Mouse (Mus musculus): ENCODE measurements around the gene Crispld2. TPM values are rescaled to one million over a fixed set of nuclear protein-coding genes. Genes with fewer than 3 reads are reported as not detected.

Gene Crispld2
- total and polyA plus RNA-seq, 2 experiments from 2014 or later = 2.6 to 5.6 TPM

- H3K4me3 ChIP-seq (ENCODE audit: low read length) = no peak overlapping the region
- H3K9me3 ChIP-seq (ENCODE audit: low read length) = no peaks in the 10 kb centered on the region
- H3K9ac ChIP-seq (replicated peaks; ENCODE audit: low read length) = no peak overlapping the region
- no peak for TF ChIP-seq CTCF (IDR thresholded peaks at IDR 0.05; ENCODE audit: low read depth)
- no peaks in the 10 kb centered on the region; the same call in 1 of the 2 replicates for H3K4me1 ChIP-seq (ENCODE audit: insufficient read depth, low read length)
- DNase-seq (ENCODE audit: low spot score) = peak; percentile 53
- H3K4me2 ChIP-seq (ENCODE audit: low read depth, low read length) = no peak overlapping the region
- no peaks in the 10 kb centered on the region for H3K36me3 ChIP-seq (ENCODE audit: insufficient read depth, low read length)
- 29% methylated on average over 9 of the region's 9 CpGs for WGBS
- no peak overlapping the region for H3K27ac ChIP-seq
- no peaks in the 10 kb centered on the region for H3K27me3 ChIP-seq (ENCODE audit: insufficient read depth, low read length)
- no peak for ATAC-seq
These were observed 14.5 kb downstream of the Crispld2 start for GRCm38 (mm10) chr8:120006645-120007160.

GRCm38 (mm10) chr8:120007178-120007577 is 14.9 kb downstream of the Crispld2 start:
- H3K36me3 ChIP-seq (ENCODE audit: insufficient read depth, low read length) = no peaks in the 10 kb centered on the region
- no peak overlapping the region for H3K4me3 ChIP-seq (ENCODE audit: low read length)
- no peaks in the 10 kb centered on the region for H3K27me3 ChIP-seq (ENCODE audit: insufficient read depth, low read length)
- no peak overlapping the region for H3K9ac ChIP-seq (replicated peaks; ENCODE audit: low read length)
- no peak for ATAC-seq
- WGBS = 82% methylated on average over 9 of the region's 9 CpGs
- no peak overlapping the region for H3K27ac ChIP-seq
- no peak for DNase-seq (ENCODE audit: low spot score)
- no peak overlapping the region for H3K4me2 ChIP-seq (ENCODE audit: low read depth, low read length)
- H3K9me3 ChIP-seq (ENCODE audit: low read length) = no peaks in the 10 kb centered on the region
- H3K4me1 ChIP-seq (ENCODE audit: insufficient read depth, low read length) = no peaks in the 10 kb centered on the region; the same call in 1 of the 2 replicates
- no peak for TF ChIP-seq CTCF (IDR thresholded peaks at IDR 0.05; ENCODE audit: low read depth)

DNA sequence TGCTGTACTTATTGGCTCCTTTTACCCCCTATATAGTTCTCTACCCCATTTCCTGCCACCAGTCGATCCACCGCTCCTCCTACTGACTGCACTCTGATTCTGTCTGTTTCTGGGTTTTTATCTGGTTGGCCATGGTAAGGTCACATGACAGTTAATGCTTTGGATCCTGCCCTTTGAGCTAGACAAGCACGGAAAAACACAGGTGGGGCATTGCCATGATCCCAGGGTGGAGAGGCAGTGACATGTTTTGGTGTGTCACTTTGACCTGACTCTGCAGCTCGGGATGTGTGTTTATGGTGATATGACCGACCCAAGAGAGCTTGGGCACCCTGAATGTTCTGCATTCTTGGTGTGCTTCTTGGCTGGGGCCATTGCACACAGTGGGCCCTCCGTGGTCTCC is 17.0 kb downstream of the Crispld2 start:
- H3K9ac ChIP-seq (replicated peaks; ENCODE audit: low read length) = no peak overlapping the region
- DNase-seq (ENCODE audit: low spot score) (no peak), ATAC-seq (no peak)
- WGBS = 72% methylated on average over 6 of the region's 6 CpGs
- no peak for TF ChIP-seq CTCF (IDR thresholded peaks at IDR 0.05; ENCODE audit: low read depth)
- H3K4me3 ChIP-seq (ENCODE audit: low read length) = no peak overlapping the region
- no peak overlapping the region for H3K4me2 ChIP-seq (ENCODE audit: low read depth, low read length)
- H3K9me3 ChIP-seq (ENCODE audit: low read length) = no peaks in the 10 kb centered on the region
- no peaks in the 10 kb centered on the region for H3K36me3 ChIP-seq (ENCODE audit: insufficient read depth, low read length)
- no peaks in the 10 kb centered on the region for H3K27me3 ChIP-seq (ENCODE audit: insufficient read depth, low read length)
- H3K4me1 ChIP-seq (ENCODE audit: insufficient read depth, low read length) = peaks cover 3% of the 10 kb centered on the region; the same call in 1 of the 2 replicates
- no peak overlapping the region for H3K27ac ChIP-seq

DNA sequence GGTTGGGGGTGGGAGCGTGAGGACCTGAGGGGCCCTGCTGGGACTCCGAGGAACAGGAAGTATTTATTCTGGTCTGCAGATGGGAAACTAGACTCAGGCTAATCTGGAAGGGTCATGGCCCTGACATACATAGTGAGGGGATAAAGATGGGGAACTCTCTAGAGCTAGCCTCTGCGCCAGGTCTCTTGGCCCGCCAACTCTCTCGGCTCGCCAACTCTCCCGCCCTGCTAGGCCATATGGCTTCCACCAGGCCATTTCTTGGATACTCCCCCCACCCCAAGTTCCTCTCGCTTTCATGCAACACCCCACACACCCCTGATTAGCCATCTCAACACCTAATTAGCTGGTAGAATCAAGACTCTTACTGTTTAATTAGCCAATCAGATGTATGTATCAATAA is 20.3 kb downstream of the Crispld2 start:
- Histone ChIP-seq H3K9ac (replicated peaks; ENCODE audit: low read length) (no peak overlapping the region), H3K36me3 (ENCODE audit: insufficient read depth, low read length) (no peaks in the 10 kb centered on the region), H3K27me3 (ENCODE audit: insufficient read depth, low read length) (no peaks in the 10 kb centered on the region), H3K4me3 (ENCODE audit: low read length) (no peak overlapping the region), H3K4me1 (ENCODE audit: insufficient read depth, low read length) (0 out of 2 replicates have a peak, but pooled peaks cover 3% of the 10 kb centered on the region), H3K27ac (no peak overlapping the region), H3K4me2 (ENCODE audit: low read depth, low read length) (no peak overlapping the region), H3K9me3 (ENCODE audit: low read length) (no peaks in the 10 kb centered on the region)
- no peak for TF ChIP-seq CTCF (IDR thresholded peaks at IDR 0.05; ENCODE audit: low read depth)
- ATAC-seq (no peak), DNase-seq (ENCODE audit: low spot score) (no peak)
- WGBS = 75% methylated on average over 8 of the region's 8 CpGs

GRCm38 (mm10) chr8:120012927-120013326 is 20.7 kb downstream of the Crispld2 start:
- H3K4me1 ChIP-seq (ENCODE audit: insufficient read depth, low read length) = 0 out of 2 replicates have a peak, but pooled peaks cover 3% of the 10 kb centered on the region
- H3K9me3 ChIP-seq (ENCODE audit: low read length) = no peaks in the 10 kb centered on the region
- no peak overlapping the region for H3K9ac ChIP-seq (replicated peaks; ENCODE audit: low read length)
- TF ChIP-seq CTCF (IDR thresholded peaks at IDR 0.05; ENCODE audit: low read depth) = no peak
- WGBS = 28% methylated on average over 9 of the region's 9 CpGs
- H3K4me2 ChIP-seq (ENCODE audit: low read depth, low read length) = no peak overlapping the region
- H3K27ac ChIP-seq = no peak overlapping the region
- H3K27me3 ChIP-seq (ENCODE audit: insufficient read depth, low read length) = no peaks in the 10 kb centered on the region
- H3K36me3 ChIP-seq (ENCODE audit: insufficient read depth, low read length) = no peaks in the 10 kb centered on the region
- peak; percentile 43 for DNase-seq (ENCODE audit: low spot score)
- no peak overlapping the region for H3K4me3 ChIP-seq (ENCODE audit: low read length)
- ATAC-seq = peak; percentile 55; the same call in 1 of the 2 replicates

GRCm38 (mm10) chr8:120014267-120015023 is 22.2 kb downstream of the Crispld2 start:
- H3K4me1 ChIP-seq (ENCODE audit: insufficient read depth, low read length) = 0 out of 2 replicates have a peak, but pooled peaks cover 3% of the 10 kb centered on the region
- no peaks in the 10 kb centered on the region for H3K36me3 ChIP-seq (ENCODE audit: insufficient read depth, low read length)
- no peaks in the 10 kb centered on the region for H3K9me3 ChIP-seq (ENCODE audit: low read length)
- DNase-seq (ENCODE audit: low spot score) (no peak), ATAC-seq (no peak)
- no peak overlapping the region for H3K27ac ChIP-seq
- H3K4me3 ChIP-seq (ENCODE audit: low read length) = no peak overlapping the region
- 69% methylated on average over 15 of the region's 15 CpGs for WGBS
- H3K4me2 ChIP-seq (ENCODE audit: low read depth, low read length) = no peak overlapping the region
- no peaks in the 10 kb centered on the region for H3K27me3 ChIP-seq (ENCODE audit: insufficient read depth, low read length)
- no peak overlapping the region for H3K9ac ChIP-seq (replicated peaks; ENCODE audit: low read length)
- TF ChIP-seq CTCF (IDR thresholded peaks at IDR 0.05; ENCODE audit: low read depth) = no peak

GRCm38 (mm10) chr8:120015916-120016315 is 23.7 kb downstream of the Crispld2 start:
- H3K4me2 ChIP-seq (ENCODE audit: low read depth, low read length) = no peak overlapping the region
- TF ChIP-seq CTCF (IDR thresholded peaks at IDR 0.05; ENCODE audit: low read depth) = no peak
- H3K4me1 ChIP-seq (ENCODE audit: insufficient read depth, low read length) = 0 out of 2 replicates have a peak, but pooled peaks cover 3% of the 10 kb centered on the region
- DNase-seq (ENCODE audit: low spot score) (no peak), ATAC-seq (no peak)
- H3K9ac ChIP-seq (replicated peaks; ENCODE audit: low read length) = no peak overlapping the region
- H3K4me3 ChIP-seq (ENCODE audit: low read length) = no peak overlapping the region
- 91% methylated on average over 8 of the region's 8 CpGs for WGBS
- no peaks in the 10 kb centered on the region for H3K27me3 ChIP-seq (ENCODE audit: insufficient read depth, low read length)
- no peak overlapping the region for H3K27ac ChIP-seq
- no peaks in the 10 kb centered on the region for H3K9me3 ChIP-seq (ENCODE audit: low read length)
- no peaks in the 10 kb centered on the region for H3K36me3 ChIP-seq (ENCODE audit: insufficient read depth, low read length)
